Mouse (Mus musculus): ENCODE measurements around the gene Pkn3.
"Not testable (repeated sequence)": the region's sequence is repeated elsewhere in the genome, so short reads cannot be mapped to it uniquely, and the experiment has no call there.

Pkn3 gene

GRCm38 (mm10) chr2:30140021-30140420 lies 62.5 kb downstream of the Pkn3 start:
- DNase-seq (ENCODE audit: low spot score in 2 of 2), result not testable (repeated sequence)

Data from urinary bladder, postnatal 4 days (tissue).